Mouse (Mus musculus) granulocyte monocyte progenitor cell, adult 5-6 weeks (primary cell): ENCODE data around the gene Slc7a10. TPM values are rescaled to one million over a fixed set of nuclear protein-coding genes. Genes with fewer than 3 reads are reported as not detected.

Experiments
- ATAC-seq: replicated peaks from 2 replicates; pipeline ENCODE4 v1.8.0; 2016; ENCODE audit warnings: mild to moderate bottlenecking, moderate TSS enrichment, inconsistent platforms; ENCODE audit not compliant: poor library complexity, severe bottlenecking
- total RNA-seq, 2 experiments: library from RNA; stranded (forward) in 1 of 2; stranded (reverse) in 1 of 2; fragments of 200-712, 200-1000 nt in 1 of 2; fragments of >200 nt in 1 of 2; fragmentation: Nextera tagmentation in 1 of 2; gene quantifications; 2 replicates each; pipeline ENCODE4 v1.2.3; 2014 to 2017

Slc7a10 gene
- total RNA-seq, 2 experiments from 2014 or later, result not detected

GRCm38 (mm10) chr7:35171867-35172382, 14.3 kb upstream of the Slc7a10 start:
- peak; percentile 75 for ATAC-seq

GRCm38 (mm10) chr7:35172519-35172918, 13.7 kb upstream of the Slc7a10 start:
- ATAC-seq, result no peak

DNA sequence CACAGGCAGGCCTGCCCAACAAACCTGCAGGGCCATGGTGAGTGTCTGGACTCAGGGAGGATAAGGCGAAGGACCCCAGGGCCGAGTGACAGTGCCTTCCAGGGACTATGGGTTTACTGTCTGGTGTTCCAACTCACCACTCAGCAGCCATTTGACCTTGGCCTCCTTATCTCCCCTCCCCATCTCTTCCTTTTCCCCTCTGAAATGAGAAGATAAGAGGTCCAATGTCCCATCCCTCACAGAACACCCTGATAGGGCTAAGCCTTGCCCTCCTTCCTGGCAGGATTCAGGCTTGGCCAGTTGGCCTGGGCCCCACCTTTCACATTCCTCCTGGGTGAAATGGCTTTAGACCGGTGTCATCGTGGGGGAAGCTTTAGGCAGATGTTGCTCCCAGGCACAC, 10.7 kb upstream of the Slc7a10 start:
- ATAC-seq, result no peak

- peak; percentile 49 for ATAC-seq
These were observed 9.5 kb upstream of the Slc7a10 start for GRCm38 (mm10) chr7:35176412-35177381.

- peak; percentile 69 for ATAC-seq
These were observed 1.1 kb upstream of the Slc7a10 start for GRCm38 (mm10) chr7:35184833-35185724.

DNA sequence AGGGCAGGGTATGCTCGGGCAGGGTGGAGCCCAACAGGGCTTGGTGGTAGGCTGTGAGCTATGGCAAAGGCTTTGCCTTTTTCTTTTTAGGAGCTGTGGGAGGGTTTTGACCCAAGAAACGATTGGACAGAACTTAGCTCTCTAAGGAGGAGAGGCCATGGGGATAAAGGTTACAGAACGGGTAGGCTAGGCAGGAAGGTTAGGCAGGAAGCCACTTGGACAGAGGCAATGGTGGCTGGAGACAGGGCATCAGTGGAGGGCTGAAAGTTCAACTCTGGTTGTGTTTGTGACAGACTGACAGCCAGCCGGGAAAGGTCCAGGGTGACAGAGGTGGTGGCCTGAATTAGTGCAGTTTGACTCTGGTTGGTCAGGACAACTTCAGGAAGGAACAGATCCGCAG, 3.5 kb downstream of the Slc7a10 start:
- no peak for ATAC-seq

DNA sequence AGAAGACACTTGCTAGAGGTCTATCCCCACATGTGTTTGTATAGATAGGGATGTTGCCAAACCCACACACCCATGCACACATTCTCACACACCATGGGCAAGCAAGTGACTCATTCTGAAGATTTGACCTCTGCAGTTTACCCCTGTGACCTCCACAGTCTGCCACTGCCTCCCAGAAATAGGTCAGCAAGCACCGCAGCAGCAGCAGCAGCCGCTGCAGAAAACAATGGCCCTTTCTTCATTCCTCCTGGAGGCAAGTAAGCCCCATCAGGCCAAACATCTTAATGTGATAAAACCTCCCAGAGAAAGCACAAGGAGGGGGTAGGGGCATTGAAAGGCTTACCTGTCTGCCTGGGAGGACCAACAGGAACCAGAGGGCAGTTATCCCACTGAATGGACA, 5.1 kb downstream of the Slc7a10 start:
- ATAC-seq, result no peak

DNA sequence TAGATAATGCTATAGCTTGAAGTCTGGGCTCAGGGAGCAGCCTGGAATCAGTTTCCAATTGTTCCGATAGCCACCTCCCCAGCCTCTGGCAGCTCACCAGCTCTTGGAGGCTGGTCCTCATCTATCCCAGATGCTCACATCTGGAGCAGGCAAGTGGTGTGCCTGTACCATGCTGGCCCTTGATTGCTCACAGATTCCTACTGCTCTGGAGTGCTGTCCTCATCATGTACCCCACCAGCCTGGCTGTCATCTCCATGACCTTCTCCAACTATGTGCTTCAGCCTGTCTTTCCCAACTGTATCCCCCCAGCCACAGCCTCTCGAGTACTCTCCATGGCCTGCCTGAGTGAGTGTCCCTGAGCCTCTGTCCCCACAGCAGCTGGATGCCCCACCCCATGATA, 10.8 kb downstream of the Slc7a10 start:
- ATAC-seq, result no peak

DNA sequence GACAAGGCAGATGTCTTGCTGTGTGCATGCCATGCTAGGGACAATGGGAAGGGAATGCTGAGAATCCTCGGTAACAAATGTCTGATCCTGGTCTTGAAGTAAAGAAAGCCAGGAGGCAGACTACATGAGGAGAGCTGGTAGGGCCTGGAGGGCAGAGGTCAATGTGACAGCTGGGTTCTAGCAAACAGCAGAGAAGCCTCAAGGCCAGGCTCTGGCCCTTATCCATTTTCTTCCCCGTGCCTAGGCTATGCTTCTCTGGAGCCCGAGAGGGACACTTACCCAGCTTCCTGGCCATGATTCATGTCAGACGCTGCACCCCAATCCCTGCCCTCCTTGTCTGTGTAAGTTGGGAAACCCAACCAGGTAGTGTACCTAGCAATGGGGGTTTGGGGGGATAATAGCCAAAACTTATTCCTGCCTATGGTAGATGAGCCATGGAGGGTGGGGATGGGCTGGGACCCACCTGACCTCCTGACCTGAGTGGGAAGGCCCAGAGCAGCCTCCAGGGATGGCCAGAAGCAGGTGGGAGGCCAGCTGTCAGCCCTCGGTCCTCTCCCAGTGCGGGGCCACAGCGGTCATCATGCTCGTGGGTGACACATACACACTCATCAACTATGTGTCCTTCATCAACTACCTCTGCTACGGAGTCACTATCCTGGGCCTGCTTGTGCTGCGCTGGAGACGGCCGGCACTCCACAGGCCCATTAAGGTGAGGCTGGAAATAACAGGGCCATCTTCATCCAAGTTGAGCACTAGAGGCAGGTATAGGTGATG, 13.0 kb downstream of the Slc7a10 start:
- ATAC-seq, result no peak

- ATAC-seq, result no peak
These were observed 13.6 kb downstream of the Slc7a10 start for GRCm38 (mm10) chr7:35199755-35200154.

DNA sequence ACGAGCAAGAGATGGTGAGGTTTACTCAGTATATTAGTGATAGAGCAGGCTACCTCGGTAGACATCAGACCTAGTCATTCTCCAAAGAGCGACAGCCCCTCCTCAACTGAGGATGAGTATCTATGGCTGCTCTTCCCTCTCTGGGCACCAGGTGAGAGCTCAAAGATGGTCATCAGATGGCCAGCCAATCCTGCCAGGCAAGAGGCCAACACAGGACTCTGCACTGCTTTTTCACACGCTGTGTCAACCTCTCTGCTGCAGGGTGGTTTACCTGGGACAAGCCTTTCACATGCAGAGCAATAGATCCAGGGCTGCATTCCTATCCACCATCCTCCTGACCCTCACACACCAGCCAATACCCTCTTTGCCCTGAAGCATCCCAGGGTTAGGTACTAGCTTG, 25.6 kb downstream of the Slc7a10 start:
- ATAC-seq, result no peak

DNA sequence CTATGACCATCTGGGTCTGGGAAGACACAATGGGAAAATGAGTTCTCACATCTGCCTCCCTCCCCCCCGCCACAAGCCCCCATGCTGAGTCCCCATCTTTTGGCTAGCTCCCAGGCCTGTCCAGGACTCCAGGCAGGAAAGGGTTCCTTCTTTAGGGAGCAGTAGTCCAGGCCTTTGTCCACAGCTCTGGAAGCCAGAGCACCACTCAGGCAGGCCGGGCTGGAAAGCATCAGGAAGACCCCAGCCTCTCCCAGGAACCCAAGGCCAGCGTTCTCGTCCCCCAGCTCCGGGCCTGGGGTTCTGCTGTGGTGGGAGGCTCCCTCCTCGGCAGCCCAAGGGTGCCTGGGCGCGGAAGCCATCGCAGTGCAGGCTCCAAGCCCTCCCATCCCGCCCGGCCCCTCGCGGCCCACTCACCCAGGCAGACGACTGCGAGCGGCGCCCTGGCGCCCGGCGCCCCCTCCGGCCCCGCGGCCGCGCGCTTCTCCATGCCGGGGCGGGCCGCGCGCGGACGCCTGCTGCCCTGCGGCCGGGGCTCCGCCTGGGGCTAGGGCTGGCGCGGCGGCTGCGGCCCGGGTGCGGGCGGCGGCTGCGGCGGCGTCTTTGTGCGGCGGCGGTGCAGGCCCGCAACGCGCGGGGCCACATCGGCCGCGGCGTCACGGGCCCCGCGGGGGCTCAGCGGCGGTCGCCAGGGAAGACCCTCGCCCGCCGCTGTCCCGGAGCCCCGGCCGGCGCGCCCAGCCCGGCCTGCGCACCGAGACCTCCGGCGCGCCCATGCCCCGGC, 28.4 kb downstream of the Slc7a10 start:
- no peak for ATAC-seq

- ATAC-seq, result peak; percentile 78
These were observed 29.0 kb downstream of the Slc7a10 start, which contains the start of gene Lrp3 for GRCm38 (mm10) chr7:35215225-35215624. Gene Lrp3 (minus strand): TSS chr7:35215498.

DNA sequence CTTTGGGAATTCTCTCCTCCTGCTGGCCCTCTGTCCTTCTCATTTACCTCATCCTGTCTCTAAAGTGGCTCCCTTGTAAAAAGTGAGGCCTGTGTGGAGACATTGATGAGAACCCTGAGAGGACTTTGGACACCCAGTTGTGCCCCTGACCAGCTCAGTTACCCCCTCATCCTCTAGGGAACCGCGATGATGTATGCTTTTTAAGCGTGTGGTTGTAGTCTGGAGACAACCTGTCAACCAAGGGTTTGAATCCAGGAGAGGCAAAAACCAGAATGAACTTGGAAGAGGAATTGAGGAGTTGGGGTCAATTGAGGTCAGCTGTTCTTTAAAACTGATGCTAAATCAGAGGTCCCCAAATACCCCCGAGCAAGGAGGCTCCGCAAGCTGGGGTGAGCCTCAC, 29.5 kb downstream of the Slc7a10 start:
- no peak for ATAC-seq

DNA sequence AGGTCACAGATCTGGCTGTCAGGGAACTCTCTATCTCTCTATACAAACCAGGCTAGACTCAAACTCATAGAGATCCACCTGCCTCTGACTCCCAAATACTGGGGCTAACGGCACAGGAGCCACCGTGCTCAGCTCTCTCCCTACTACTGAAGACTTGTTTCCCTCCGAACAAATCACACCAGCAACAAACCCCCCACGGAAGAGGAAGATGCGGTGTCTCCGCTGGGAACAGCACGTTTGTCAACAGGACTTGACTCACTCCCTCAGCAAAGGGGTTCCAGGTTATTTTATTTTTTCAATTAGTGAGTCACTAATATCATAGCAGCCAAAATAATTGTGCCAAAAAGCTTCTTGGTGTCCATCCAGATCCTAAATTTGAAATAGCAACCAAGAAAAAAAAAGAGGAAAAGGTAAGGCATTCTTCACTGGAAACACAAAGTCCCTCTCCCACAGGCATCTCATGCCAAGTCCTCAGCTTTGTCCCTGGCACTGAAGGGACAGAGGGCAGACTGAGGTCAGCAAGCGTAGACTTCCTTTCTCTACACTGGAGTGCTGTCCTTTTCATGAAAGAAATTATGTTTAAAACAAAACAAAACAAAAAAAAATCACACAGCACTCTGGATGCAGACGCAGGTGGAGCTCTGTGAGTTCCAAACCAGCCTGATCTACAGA, 34.6 kb downstream of the Slc7a10 start:
- no peak for ATAC-seq

- no peak for ATAC-seq
These were observed 44.1 kb downstream of the Slc7a10 start for GRCm38 (mm10) chr7:35230333-35230732.

- ATAC-seq, result no peak
These were observed 46.7 kb downstream of the Slc7a10 start for GRCm38 (mm10) chr7:35232796-35233455.

- ATAC-seq, result no peak
These were observed 47.7 kb downstream of the Slc7a10 start for GRCm38 (mm10) chr7:35233861-35234260.
